Mouse (Mus musculus) ES-CJ7 (cell line): ENCODE data around the gene Atraid.

ENCODE experiments used
- DNase-seq: peaks from one replicate; pipeline ENCODE4 v3.0.0; 2011; ENCODE audit warnings: low read depth, low spot score

Gene Atraid

GRCm38 (mm10) chr5:31094799-31095691, 46.9 kb downstream of the Atraid start:
- DNase-seq = peak; percentile 76

GRCm38 (mm10) chr5:31095711-31096480, 47.8 kb downstream of the Atraid start:
- no peak for DNase-seq
